Mouse (Mus musculus): ENCODE measurements around the gene Gm3453. TPM values are rescaled to one million over a fixed set of nuclear protein-coding genes. Genes with fewer than 3 reads are reported as not detected.

Gene Gm3453
- polyA plus RNA-seq (2014; fragmentation: Illumina TruSeq; extraction: RNeasy Lipid Tissue Mini Kit (QIAGEN cat#74804); ENCODE audit: low replicate concordance), result not detected

DNA sequence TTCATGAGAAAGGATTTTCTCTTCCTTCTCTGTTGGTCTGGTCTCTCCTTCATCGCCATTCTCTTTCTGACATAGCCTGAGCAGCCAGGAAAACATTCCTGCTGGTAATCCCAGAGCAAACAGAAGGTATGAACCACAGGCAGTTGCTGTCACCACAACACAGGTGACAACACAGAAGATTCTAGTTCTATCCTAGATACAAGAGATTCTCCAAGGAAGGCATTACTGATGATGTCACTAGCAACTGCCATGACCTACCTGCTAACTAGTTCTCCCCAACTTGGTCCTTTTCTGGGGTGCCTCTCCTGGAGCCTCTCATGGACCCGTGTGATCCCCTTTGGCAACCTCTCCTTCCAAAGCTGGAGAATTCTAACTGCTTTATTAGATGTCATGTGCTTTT lies at the start of gene Gm3453:
TSS of gene Gm3453 (minus strand) at position 101 of the 400 bp plus-strand sequence.

DNA sequence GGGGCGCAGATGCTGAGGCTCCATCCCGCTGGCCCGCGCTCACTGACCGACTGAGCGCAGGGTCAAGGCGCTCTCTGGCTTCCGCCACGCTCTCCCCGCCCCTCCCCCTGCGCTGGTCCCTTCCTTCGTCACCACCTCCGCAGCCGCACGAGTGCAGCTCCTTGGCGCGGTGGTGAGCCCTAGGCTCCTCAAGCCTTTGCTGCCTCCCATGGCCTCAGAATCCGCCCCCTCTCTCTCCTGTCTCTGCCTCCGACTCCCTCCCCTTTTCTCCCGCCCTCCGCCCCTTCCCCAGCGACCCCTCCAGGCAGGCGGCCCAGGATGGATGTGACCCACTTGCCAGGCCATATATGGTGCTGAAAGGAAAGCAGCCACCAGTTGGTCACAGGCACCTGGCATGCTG lies 17.3 kb downstream of the Gm3453 start, which contains the start of gene Gm3248:
TSS of gene Gm3248 (minus strand) at position 111 of the 400 bp plus-strand sequence.

Other genes starting within 250 kb of the Gm3453 start
- gene Gm3373, start 237.6 kb downstream of the Gm3453 start, polyA plus RNA-seq (2014; fragmentation: Illumina TruSeq; extraction: RNeasy Lipid Tissue Mini Kit (QIAGEN cat#74804); ENCODE audit: low replicate concordance), result 0.52 TPM
- 0.48 TPM for gene Gm3383, start 171.2 kb downstream of the Gm3453 start, polyA plus RNA-seq (2014; fragmentation: Illumina TruSeq; extraction: RNeasy Lipid Tissue Mini Kit (QIAGEN cat#74804); ENCODE audit: low replicate concordance)
- not detected for gene Gm3424, start 148.8 kb downstream of the Gm3453 start, polyA plus RNA-seq (2014; fragmentation: Illumina TruSeq; extraction: RNeasy Lipid Tissue Mini Kit (QIAGEN cat#74804); ENCODE audit: low replicate concordance)
- not detected for gene Gm8237, start 98.8 kb downstream of the Gm3453 start, polyA plus RNA-seq (2014; fragmentation: Illumina TruSeq; extraction: RNeasy Lipid Tissue Mini Kit (QIAGEN cat#74804); ENCODE audit: low replicate concordance)
- gene Gm3248, start 17.4 kb downstream of the Gm3453 start, polyA plus RNA-seq (2014; fragmentation: Illumina TruSeq; extraction: RNeasy Lipid Tissue Mini Kit (QIAGEN cat#74804); ENCODE audit: low replicate concordance), result 0.67 TPM
- not detected for gene Gm6337, start 79.1 kb upstream of the Gm3453 start, polyA plus RNA-seq (2014; fragmentation: Illumina TruSeq; extraction: RNeasy Lipid Tissue Mini Kit (QIAGEN cat#74804); ENCODE audit: low replicate concordance)
- 0.56 TPM for gene Gm8206, start 114.8 kb upstream of the Gm3453 start, polyA plus RNA-seq (2014; fragmentation: Illumina TruSeq; extraction: RNeasy Lipid Tissue Mini Kit (QIAGEN cat#74804); ENCODE audit: low replicate concordance)
- gene Gm3468, start 129.5 kb upstream of the Gm3453 start, polyA plus RNA-seq (2014; fragmentation: Illumina TruSeq; extraction: RNeasy Lipid Tissue Mini Kit (QIAGEN cat#74804); ENCODE audit: low replicate concordance), result 1.6 TPM
- gene Gm3476, start 146.7 kb upstream of the Gm3453 start, polyA plus RNA-seq (2014; fragmentation: Illumina TruSeq; extraction: RNeasy Lipid Tissue Mini Kit (QIAGEN cat#74804); ENCODE audit: low replicate concordance), result not detected
- gene Gm21560, start 240.2 kb upstream of the Gm3453 start, polyA plus RNA-seq (2014; fragmentation: Illumina TruSeq; extraction: RNeasy Lipid Tissue Mini Kit (QIAGEN cat#74804); ENCODE audit: low replicate concordance), result not detected

Data from small intestine, adult 10 weeks (tissue).